Mouse (Mus musculus) embryonic facial prominence, embryonic 14.5 days (tissue): ENCODE results near the gene Rad54l2. TPM values are rescaled to one million over a fixed set of nuclear protein-coding genes. Genes with fewer than 3 reads are reported as not detected.

Experiments
- ATAC-seq: fragments of 200-750 bp; cut with Nextera tagmentation; 2 replicates; pipeline ENCODE4 v1.8.0; 2017; ENCODE audit warnings: low read depth, moderate number of reproducible peaks, moderate TSS enrichment
- DNase-seq: peaks from one replicate; pipeline ENCODE4 v3.0.0-alpha.2; 2015; ENCODE audit warnings: low spot score
- H3K27ac ChIP-seq: fragments of 300-500 bp; sonication (generic); replicated peaks from 2 replicates; pipeline ENCODE4 v1.5.1; 2014; ENCODE audit warnings: low read depth, mild to moderate bottlenecking, low read length, moderate library complexity
- H3K27me3 ChIP-seq: fragments of 300-500 bp; sonication (generic); replicated peaks from 2 replicates; pipeline ENCODE4 v1.6.1; 2014; ENCODE audit warnings: low read length; ENCODE audit not compliant: control insufficient read depth, insufficient read depth
- H3K36me3 ChIP-seq: fragments of 300-500 bp; sonication (generic); 2 replicates; pipeline ENCODE4 v1.6.1; 2014; ENCODE audit warnings: low read length, mixed read lengths; ENCODE audit not compliant: control insufficient read depth, insufficient read depth
- H3K4me1 ChIP-seq: fragments of 300-500 bp; sonication (generic); 2 replicates; pipeline ENCODE4 v1.6.1; 2014; ENCODE audit warnings: antibody characterized with exemption, low read length; ENCODE audit not compliant: control insufficient read depth, insufficient read depth
- H3K4me2 ChIP-seq: fragments of 300-500 bp; sonication (generic); 2 replicates; pipeline ENCODE4 v1.6.1; 2014; ENCODE audit warnings: low read depth, mild to moderate bottlenecking, low read length, moderate library complexity, mixed read lengths
- H3K4me3 ChIP-seq: fragments of 300-500 bp; sonication (generic); 2 replicates; pipeline ENCODE4 v1.5.1; 2014; ENCODE audit warnings: low read depth, mild to moderate bottlenecking, low read length
- H3K9ac ChIP-seq: fragments of 300-500 bp; sonication (generic); 2 replicates; pipeline ENCODE4 v1.6.1; 2014; ENCODE audit warnings: low read depth, mild to moderate bottlenecking, low read length, moderate library complexity, mixed read lengths
- H3K9me3 ChIP-seq: fragments of 300-500 bp; sonication (generic); 2 replicates; pipeline ENCODE4 v1.6.1; 2016; ENCODE audit warnings: low read length; ENCODE audit not compliant: control insufficient read depth
- WGBS: fragments of 180-500 bp; shearing (Covaris S2); extraction: QIAGEN DNeasy Blood & Tissue Kit; methylation state at CpG from one replicate; pipeline ENCODE4 v1.1.7; 2014; 5-methylcytosine and 5-hydroxymethylcytosine counted together
- polyA plus RNA-seq: library from polyadenylated mRNA; unstranded; fragments of >200 nt; fragmentation: Nextera tagmentation; extraction: Ambion mirVana; gene quantifications from 2 replicates; pipeline ENCODE4 v1.2.1, GENCODE M21; 2014

The Rad54l2 gene
- polyA plus RNA-seq, 1 experiment from 2014 or later = 3.2 TPM

DNA sequence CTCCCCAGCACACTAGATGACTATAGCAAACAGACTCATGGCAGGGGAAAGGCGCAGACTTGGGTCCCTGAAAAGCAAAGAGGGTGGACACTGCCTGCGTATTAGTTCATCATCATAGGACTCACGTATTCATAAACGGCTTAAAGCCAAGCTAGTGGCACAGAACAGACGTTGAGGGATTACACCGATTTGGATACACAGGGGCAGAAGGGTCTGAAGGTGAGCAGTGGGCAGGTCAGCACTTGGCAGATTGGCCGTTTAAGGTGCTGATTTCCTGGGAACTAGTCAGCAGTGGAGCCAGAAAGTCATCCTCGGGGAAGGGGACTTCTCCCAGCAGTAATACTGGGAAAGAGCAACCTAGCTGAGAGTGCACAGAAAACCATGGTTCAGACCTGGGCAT, 100.2 kb downstream of the Rad54l2 start:
- Histone ChIP-seq H3K4me1 (peaks cover 12% of the 10 kb centered on the region), H3K4me3 (no peak overlapping the region), H3K9me3 (no peaks in the 10 kb centered on the region), H3K36me3 (peaks cover 14% of the 10 kb centered on the region), H3K27me3 (no peaks in the 10 kb centered on the region), H3K4me2 (no peak overlapping the region), H3K9ac (no peak overlapping the region), H3K27ac (no peak overlapping the region)
- 79% methylated on average over 8 of the region's 8 CpGs for WGBS
- ATAC-seq (no peak), DNase-seq (no peak)

DNA sequence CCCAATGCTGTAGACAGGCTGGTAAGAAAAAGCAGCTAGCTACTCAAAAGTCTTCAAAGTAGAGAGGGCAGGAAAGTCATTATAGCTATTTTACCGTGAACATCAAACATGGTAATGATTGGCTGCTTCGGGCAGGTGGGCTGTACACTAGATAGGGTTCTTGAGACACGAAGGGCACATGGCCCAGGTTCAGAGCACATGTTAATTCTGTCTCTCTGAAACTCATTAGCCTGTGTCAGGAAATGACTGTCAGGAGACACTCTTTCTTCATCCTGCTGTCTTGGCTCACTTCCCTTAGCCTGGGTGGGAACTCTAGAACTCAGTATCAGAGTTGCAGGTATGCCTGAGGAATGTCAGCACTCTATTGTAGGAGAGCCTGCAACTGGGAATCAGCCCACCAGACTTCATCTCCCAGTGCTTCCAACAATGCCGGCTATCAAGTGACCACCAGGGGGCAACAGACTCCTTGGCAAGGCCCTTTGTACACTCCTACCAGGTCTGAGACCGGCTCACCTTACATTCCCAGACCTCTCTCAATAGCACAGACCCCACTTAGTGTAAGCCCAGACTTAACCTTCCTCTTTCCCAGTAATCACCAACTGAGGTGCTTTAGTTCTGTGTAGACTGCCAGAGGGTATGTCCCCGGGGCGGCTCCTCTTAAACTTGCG, 101.9 kb downstream of the Rad54l2 start:
- Histone ChIP-seq H3K27ac (no peak overlapping the region), H3K4me3 (no peak overlapping the region), H3K36me3 (peaks cover under 1% of the 10 kb centered on the region; the same call in 1 of the 2 replicates), H3K9me3 (no peaks in the 10 kb centered on the region), H3K4me1 (peaks cover 12% of the 10 kb centered on the region), H3K4me2 (0 out of 2 replicates have a peak overlapping the region, but pooled peaks have one; percentile 7), H3K27me3 (no peaks in the 10 kb centered on the region), H3K9ac (no peak overlapping the region)
- DNase-seq = peak; percentile 89
- WGBS = 25% methylated on average over 8 of the region's 8 CpGs
- ATAC-seq = peak; percentile 60

DNA sequence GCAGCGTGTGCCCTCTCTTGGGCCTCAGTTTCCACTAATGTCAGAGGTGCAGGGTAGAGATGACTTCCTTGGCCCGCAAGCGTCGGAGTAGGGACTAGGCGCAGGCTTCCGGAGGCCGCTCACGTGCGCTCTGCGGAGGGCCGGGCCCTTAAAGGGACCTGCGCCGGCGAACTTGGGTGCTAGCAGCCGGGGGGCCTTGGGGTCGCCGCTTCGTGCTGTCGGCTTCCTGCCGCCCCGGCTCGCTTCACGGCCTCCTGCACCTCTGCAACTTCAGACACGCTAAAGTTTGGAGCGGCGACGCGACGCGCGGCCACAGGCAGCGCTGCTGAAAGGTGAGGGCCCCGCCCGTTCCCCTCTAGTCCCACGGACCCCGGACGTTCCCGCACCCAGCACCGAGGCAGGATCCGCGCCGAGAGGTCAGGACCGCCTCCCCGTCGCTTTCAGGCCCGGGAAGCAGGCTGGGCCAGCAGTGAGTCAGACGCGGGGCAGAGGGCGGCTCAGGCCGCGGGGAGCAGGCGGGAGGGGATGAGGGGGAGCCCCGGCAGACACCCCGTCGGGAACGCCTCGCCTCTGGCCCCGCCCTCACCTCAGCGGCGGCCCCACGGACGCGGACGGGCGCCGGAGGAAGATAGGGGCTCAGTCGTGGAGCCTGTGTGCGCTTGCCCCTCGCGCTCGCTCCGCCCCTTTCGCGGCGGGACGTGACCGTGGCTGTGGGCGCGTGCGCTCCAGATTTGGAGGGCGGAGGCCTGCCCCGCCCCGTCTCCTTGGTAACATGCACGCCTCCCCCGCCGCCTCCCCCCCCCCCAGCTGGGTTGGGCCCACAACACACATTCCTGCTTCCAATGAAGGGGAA, 103.5 kb downstream of the Rad54l2 start, which contains the start of gene Tex264:
Gene Tex264 (minus strand): TSS at position 679 of the 853 bp plus-strand sequence.
- H3K4me2 ChIP-seq = peak within 1 kb of the TSS; percentile 85
- peak within 1 kb of the TSS; percentile 87 for H3K27ac ChIP-seq
- H3K36me3 ChIP-seq = peaks cover 17% of the 10 kb centered on the region; the same call in 1 of the 2 replicates
- H3K4me3 ChIP-seq = peak within 1 kb of the TSS; percentile 84
- ATAC-seq (peak; percentile 91), DNase-seq (peak; percentile 94)
- no peaks in the 10 kb centered on the region for H3K27me3 ChIP-seq
- peaks cover 12% of the 10 kb centered on the region for H3K4me1 ChIP-seq
- no peaks in the 10 kb centered on the region for H3K9me3 ChIP-seq
- under 1% methylated on average over 20 of the region's 86 CpGs for WGBS
- peak within 1 kb of the TSS; percentile 85 for H3K9ac ChIP-seq

DNA sequence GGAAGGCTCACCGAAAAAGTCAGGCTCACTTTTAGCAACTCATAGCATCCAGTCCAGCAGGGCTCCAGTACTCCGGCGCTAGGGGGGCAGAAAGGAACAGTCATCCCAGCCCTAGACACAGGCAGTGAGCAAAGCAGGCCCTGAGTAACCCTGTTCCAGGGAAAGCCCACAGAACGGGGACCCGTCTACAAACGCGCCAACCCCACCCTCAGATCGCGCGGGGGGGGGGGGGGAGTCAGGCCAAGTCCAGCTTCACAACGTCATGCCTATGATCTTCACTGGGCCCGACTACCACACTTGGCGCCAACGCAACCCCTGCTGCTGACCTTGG, 104.1 kb downstream of the Rad54l2 start:
- Histone ChIP-seq H3K4me3 (peak overlapping the region; percentile 84), H3K36me3 (peaks cover 22% of the 10 kb centered on the region), H3K9me3 (no peaks in the 10 kb centered on the region), H3K27ac (peak overlapping the region; percentile 87; the same call in 1 of the 2 replicates), H3K27me3 (no peaks in the 10 kb centered on the region), H3K4me2 (peak overlapping the region; percentile 85), H3K9ac (peak overlapping the region; percentile 85), H3K4me1 (peaks cover 12% of the 10 kb centered on the region)
- WGBS = 0% methylated on average over 8 of the region's 14 CpGs
- ATAC-seq (peak; percentile 2; the same call in 1 of the 2 replicates), DNase-seq (no peak)

DNA sequence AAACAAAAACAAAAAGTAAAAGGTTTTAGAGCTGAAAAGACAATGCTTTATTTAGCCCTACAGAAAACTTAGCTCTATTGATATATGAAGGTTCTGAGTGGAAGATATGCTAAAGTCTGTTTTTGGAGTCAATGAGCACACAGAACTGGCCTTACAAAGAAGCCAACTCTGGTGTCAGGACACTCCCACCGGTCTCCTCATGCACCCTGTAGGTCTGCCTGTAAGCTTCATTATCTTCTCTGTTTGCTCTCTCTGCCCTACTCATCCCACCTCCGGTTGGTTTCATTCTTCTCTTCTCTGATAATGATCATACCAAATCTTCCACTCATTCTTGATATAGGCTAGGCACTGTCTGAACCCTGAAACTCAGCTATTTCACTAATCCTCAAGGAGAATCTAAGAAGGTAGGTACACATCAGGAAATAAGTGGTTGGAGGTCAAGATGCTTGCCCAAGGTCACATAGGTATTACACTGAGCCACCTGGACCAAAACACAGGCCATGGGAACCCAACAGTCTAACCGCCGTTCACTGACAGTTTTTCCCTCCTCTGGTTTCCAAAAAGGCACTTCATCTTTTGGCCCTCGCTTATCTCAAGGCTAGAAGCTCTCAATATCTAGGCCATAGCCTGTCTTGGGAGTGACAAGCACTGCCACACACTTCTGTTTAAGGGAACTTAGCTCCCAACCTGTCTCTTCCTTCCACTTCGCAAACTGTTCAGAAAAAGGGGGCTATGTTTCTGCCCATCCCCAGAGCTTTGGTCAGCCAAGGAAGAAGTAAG, 104.7 kb downstream of the Rad54l2 start:
- H3K4me2 ChIP-seq = peak overlapping the region; percentile 85
- no peak overlapping the region for H3K27ac ChIP-seq
- DNase-seq (no peak), ATAC-seq (no peak)
- peak overlapping the region; percentile 85 for H3K9ac ChIP-seq
- H3K4me1 ChIP-seq = peaks cover 12% of the 10 kb centered on the region
- peaks cover 27% of the 10 kb centered on the region for H3K36me3 ChIP-seq
- 79% methylated on average over 6 of the region's 6 CpGs for WGBS
- H3K9me3 ChIP-seq = no peaks in the 10 kb centered on the region
- peak overlapping the region; percentile 84 for H3K4me3 ChIP-seq
- no peaks in the 10 kb centered on the region for H3K27me3 ChIP-seq

DNA sequence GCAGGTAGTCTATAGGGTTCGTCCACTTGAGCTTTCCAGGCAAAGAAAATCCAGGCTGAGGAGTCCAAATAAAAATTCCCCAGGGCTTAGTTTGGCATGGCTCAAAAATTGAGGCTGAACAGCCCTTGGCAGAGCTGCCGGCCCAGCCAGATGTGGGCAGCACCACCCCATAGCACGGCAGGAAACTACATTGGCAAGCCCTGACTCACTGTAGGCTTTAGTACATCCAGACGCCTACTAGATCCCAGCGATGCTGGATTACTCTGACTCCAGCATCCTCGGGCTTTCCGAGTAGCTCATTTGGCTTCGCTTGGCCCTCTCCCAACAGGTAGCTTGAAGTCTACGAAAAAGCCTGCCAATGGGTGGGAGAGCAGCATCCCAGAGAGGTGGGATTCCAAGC, 108.0 kb downstream of the Rad54l2 start:
- peaks cover 46% of the 10 kb centered on the region for H3K36me3 ChIP-seq
- H3K9me3 ChIP-seq = no peaks in the 10 kb centered on the region
- no peak for ATAC-seq
- H3K4me2 ChIP-seq = no peak overlapping the region
- WGBS = 88% methylated on average over 9 of the region's 9 CpGs
- H3K9ac ChIP-seq = no peak overlapping the region
- no peak for DNase-seq
- H3K27ac ChIP-seq = no peak overlapping the region
- no peak overlapping the region for H3K4me3 ChIP-seq
- H3K4me1 ChIP-seq = peaks cover 7% of the 10 kb centered on the region; the same call in 1 of the 2 replicates
- no peaks in the 10 kb centered on the region for H3K27me3 ChIP-seq

DNA sequence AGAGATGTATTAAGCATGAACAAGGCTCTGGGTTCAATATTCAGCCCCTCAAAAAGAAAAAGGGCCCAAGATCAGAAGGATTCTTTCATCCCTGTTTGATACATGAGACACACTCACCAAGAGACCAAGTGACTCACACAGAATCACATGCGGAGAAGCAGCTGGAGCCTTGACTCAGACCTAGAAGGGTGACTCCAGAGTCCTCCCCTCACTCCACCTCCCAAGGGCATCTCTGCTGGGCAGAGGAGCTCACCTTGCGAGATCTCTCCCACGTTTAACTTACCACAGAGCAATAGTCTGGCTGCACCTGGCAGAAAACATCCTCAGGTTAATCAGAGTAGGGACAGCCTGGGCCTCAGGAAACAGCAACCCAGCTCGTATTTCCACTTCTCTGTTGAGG, 110.8 kb downstream of the Rad54l2 start:
- no peak for DNase-seq
- no peaks in the 10 kb centered on the region for H3K9me3 ChIP-seq
- whole genome bisulfite sequencing = 68% methylated on average over 4 of the region's 4 CpGs
- H3K4me3 ChIP-seq = no peak overlapping the region
- H3K9ac ChIP-seq = no peak overlapping the region
- H3K27me3 ChIP-seq = no peaks in the 10 kb centered on the region
- H3K4me2 ChIP-seq = no peak overlapping the region
- H3K27ac ChIP-seq = no peak overlapping the region
- H3K4me1 ChIP-seq = no peaks in the 10 kb centered on the region
- H3K36me3 ChIP-seq = peaks cover 62% of the 10 kb centered on the region
- ATAC-seq = no peak

DNA sequence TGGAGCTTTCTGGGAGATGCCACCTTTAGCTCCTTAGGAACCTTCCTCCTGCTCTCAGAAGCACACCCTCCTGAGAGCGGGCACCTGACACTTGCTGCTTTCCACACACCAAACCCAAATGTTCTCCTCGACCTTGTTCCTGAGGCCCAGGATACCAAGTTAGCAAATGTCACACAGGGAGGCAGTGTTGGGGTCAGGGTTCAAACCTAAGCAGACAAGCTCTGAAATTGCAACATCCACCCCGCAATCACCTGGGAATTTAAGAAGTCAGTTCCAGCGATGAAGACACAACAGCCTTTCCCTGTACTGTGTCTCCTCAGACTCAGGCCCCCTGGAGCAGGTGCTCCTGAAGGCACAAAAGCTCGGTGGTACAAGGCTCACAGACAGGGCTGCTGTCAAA, 111.3 kb downstream of the Rad54l2 start:
- no peak overlapping the region for H3K4me3 ChIP-seq
- no peaks in the 10 kb centered on the region for H3K27me3 ChIP-seq
- no peaks in the 10 kb centered on the region for H3K9me3 ChIP-seq
- H3K27ac ChIP-seq = no peak overlapping the region
- 81% methylated on average over 5 of the region's 5 CpGs for WGBS
- no peak overlapping the region for H3K4me2 ChIP-seq
- H3K36me3 ChIP-seq = peaks cover 66% of the 10 kb centered on the region
- H3K4me1 ChIP-seq = no peaks in the 10 kb centered on the region
- ATAC-seq = no peak
- no peak for DNase-seq
- H3K9ac ChIP-seq = no peak overlapping the region
